Mouse (Mus musculus) forebrain, embryonic 12.5 days (tissue): ENCODE measurements around the gene Tut4. TPM values are rescaled to one million over a fixed set of nuclear protein-coding genes. Genes with fewer than 3 reads are reported as not detected.

Experiments used
- ATAC-seq: fragments of 200-750 bp; cut with Nextera tagmentation; 2 replicates; pipeline ENCODE4 v1.8.0; 2017; ENCODE audit warnings: moderate TSS enrichment; ENCODE audit not compliant: low FRiP score
- H3K27ac ChIP-seq: fragments of 300-500 bp; sonication (generic); 2 replicates; pipeline ENCODE4 v1.5.1; 2016; ENCODE audit warnings: mild to moderate bottlenecking
- H3K27me3 ChIP-seq: fragments of 300-500 bp; sonication (generic); 2 replicates; pipeline ENCODE4 v1.6.1; 2016; ENCODE audit warnings: mild to moderate bottlenecking
- H3K36me3 ChIP-seq: fragments of 300-500 bp; sonication (generic); replicated peaks from 2 replicates; pipeline ENCODE4 v1.6.1; 2016; ENCODE audit warnings: mild to moderate bottlenecking
- H3K4me1 ChIP-seq: fragments of 300-500 bp; sonication (generic); 2 replicates; pipeline ENCODE4 v1.6.1; 2016
- H3K4me2 ChIP-seq: fragments of 300-500 bp; sonication (generic); 2 replicates; pipeline ENCODE4 v1.6.1; 2016; ENCODE audit warnings: mild to moderate bottlenecking, moderate library complexity
- H3K4me3 ChIP-seq: fragments of 300-500 bp; sonication (generic); replicated peaks from 2 replicates; pipeline ENCODE4 v1.5.1; 2016; ENCODE audit warnings: mild to moderate bottlenecking
- H3K9ac ChIP-seq: fragments of 300-500 bp; sonication (generic); 2 replicates; pipeline ENCODE4 v1.6.1; 2016; ENCODE audit warnings: mild to moderate bottlenecking
- H3K9me3 ChIP-seq: fragments of 300-500 bp; sonication (generic); 2 replicates; pipeline ENCODE4 v1.6.1; 2016
- WGBS: fragments of 180-500 bp; shearing (Covaris S2); methylation state at CpG from one replicate; pipeline ENCODE4 v1.1.7; 2016; 5-methylcytosine and 5-hydroxymethylcytosine counted together
- polyA plus RNA-seq: library from polyadenylated mRNA; unstranded; fragments of >200 nt; fragmentation: Nextera tagmentation; extraction: Ambion mirVana; gene quantifications from 2 replicates; pipeline ENCODE4 v1.2.1, GENCODE M21; 2016

The Tut4 gene
- polyA plus RNA-seq: 94.9 and 118 TPM in 2 replicates

GRCm38 (mm10) chr4:108459231-108460155, at the start of gene Tut4:
Gene Tut4 (plus strand): TSS chr4:108459426.
- WGBS: under 1% methylated on average over 76 of the region's 97 CpGs

GRCm38 (mm10) chr4:108424587-108424986, 34.6 kb upstream of the Tut4 start:
- H3K9ac ChIP-seq: no peak overlapping the region
- WGBS: 87% methylated on average over 2 of the region's 2 CpGs
- no peaks in the 10 kb centered on the region for H3K36me3 ChIP-seq
- no peak overlapping the region for H3K4me3 ChIP-seq
- H3K4me1 ChIP-seq: no peaks in the 10 kb centered on the region
- H3K27ac ChIP-seq: no peak overlapping the region
- no peaks in the 10 kb centered on the region for H3K9me3 ChIP-seq
- ATAC-seq: no peak
- no peak overlapping the region for H3K4me2 ChIP-seq
- no peaks in the 10 kb centered on the region for H3K27me3 ChIP-seq

More at GRCm38 (mm10) chr4:108459231-108460155, at the start of gene Tut4:
- peak; percentile 93 for ATAC-seq
- no peaks in the 10 kb centered on the region for H3K27me3 ChIP-seq
- no peaks in the 10 kb centered on the region for H3K9me3 ChIP-seq
- H3K27ac ChIP-seq: peak within 1 kb of the TSS; percentile 99
- H3K36me3 ChIP-seq: peaks cover 6% of the 10 kb centered on the region
- H3K4me3 ChIP-seq: peak within 1 kb of the TSS; percentile 99
- H3K4me1 ChIP-seq: peaks cover 14% of the 10 kb centered on the region
- peak within 1 kb of the TSS; percentile 83 for H3K4me2 ChIP-seq
- peak within 1 kb of the TSS; percentile 98 for H3K9ac ChIP-seq

- Histone ChIP-seq H3K9me3 (no peaks in the 10 kb centered on the region), H3K4me2 (no peak overlapping the region), H3K36me3 (no peaks in the 10 kb centered on the region), H3K27ac (0 out of 2 replicates have a peak overlapping the region, but pooled peaks have one; percentile 19), H3K27me3 (no peaks in the 10 kb centered on the region), H3K9ac (no peak overlapping the region), H3K4me1 (peaks cover 24% of the 10 kb centered on the region), H3K4me3 (no peak overlapping the region)
- ATAC-seq: no peak
- WGBS: 83% methylated on average over 11 of the region's 11 CpGs
These were observed 31.4 kb upstream of the Tut4 start for GRCm38 (mm10) chr4:108427719-108428340.

GRCm38 (mm10) chr4:108428341-108428721, 30.9 kb upstream of the Tut4 start:
- ATAC-seq: no peak
- 91% methylated on average over 6 of the region's 6 CpGs for WGBS
- Histone ChIP-seq H3K4me3 (no peak overlapping the region), H3K36me3 (no peaks in the 10 kb centered on the region), H3K27me3 (no peaks in the 10 kb centered on the region), H3K4me2 (no peak overlapping the region), H3K27ac (no peak overlapping the region), H3K4me1 (peaks cover 27% of the 10 kb centered on the region), H3K9ac (no peak overlapping the region), H3K9me3 (no peaks in the 10 kb centered on the region)

- Histone ChIP-seq H3K9ac (0 out of 2 replicates have a peak overlapping the region, but pooled peaks have one; percentile 8), H3K4me2 (peak overlapping the region; percentile 35), H3K4me1 (peaks cover 30% of the 10 kb centered on the region), H3K36me3 (no peaks in the 10 kb centered on the region), H3K9me3 (no peaks in the 10 kb centered on the region), H3K27ac (peak overlapping the region; percentile 92), H3K4me3 (no peak overlapping the region), H3K27me3 (no peaks in the 10 kb centered on the region)
- peak; percentile 95 for ATAC-seq
- WGBS: 15% methylated on average over 4 of the region's 4 CpGs
These were observed 28.3 kb upstream of the Tut4 start for GRCm38 (mm10) chr4:108430656-108431560.

GRCm38 (mm10) chr4:108431561-108431936, 27.7 kb upstream of the Tut4 start:
- H3K27ac ChIP-seq: peak overlapping the region; percentile 92
- H3K27me3 ChIP-seq: no peaks in the 10 kb centered on the region
- 0 out of 2 replicates have a peak overlapping the region, but pooled peaks have one; percentile 8 for H3K9ac ChIP-seq
- WGBS: 13% methylated on average over 2 of the region's 2 CpGs
- H3K4me2 ChIP-seq: peak overlapping the region; percentile 35
- no peaks in the 10 kb centered on the region for H3K36me3 ChIP-seq
- peak; percentile 42 for ATAC-seq
- no peak overlapping the region for H3K4me3 ChIP-seq
- peaks cover 30% of the 10 kb centered on the region for H3K4me1 ChIP-seq
- H3K9me3 ChIP-seq: no peaks in the 10 kb centered on the region

GRCm38 (mm10) chr4:108433341-108433740, 25.9 kb upstream of the Tut4 start:
- Histone ChIP-seq H3K27ac (no peak overlapping the region; the same call in 1 of the 2 replicates), H3K4me1 (peaks cover 30% of the 10 kb centered on the region)
- 17% methylated on average over 6 of the region's 6 CpGs for WGBS

GRCm38 (mm10) chr4:108434221-108434620, 25.0 kb upstream of the Tut4 start:
- Histone ChIP-seq H3K4me1 (peaks cover 30% of the 10 kb centered on the region), H3K9ac (no peak overlapping the region), H3K36me3 (no peaks in the 10 kb centered on the region), H3K9me3 (no peaks in the 10 kb centered on the region), H3K4me3 (no peak overlapping the region), H3K4me2 (no peak overlapping the region), H3K27me3 (no peaks in the 10 kb centered on the region), H3K27ac (no peak overlapping the region)
- 76% methylated on average over 4 of the region's 4 CpGs for WGBS
- ATAC-seq: no peak

More at GRCm38 (mm10) chr4:108433341-108433740, 25.9 kb upstream of the Tut4 start:
- no peaks in the 10 kb centered on the region for H3K36me3 ChIP-seq
- no peak overlapping the region for H3K4me3 ChIP-seq
- no peaks in the 10 kb centered on the region for H3K9me3 ChIP-seq
- no peak overlapping the region for H3K4me2 ChIP-seq
- ATAC-seq: no peak
- H3K9ac ChIP-seq: no peak overlapping the region
- H3K27me3 ChIP-seq: no peaks in the 10 kb centered on the region

GRCm38 (mm10) chr4:108434781-108435180, 24.4 kb upstream of the Tut4 start:
- no peak for ATAC-seq
- Histone ChIP-seq H3K4me2 (no peak overlapping the region), H3K36me3 (no peaks in the 10 kb centered on the region), H3K27ac (no peak overlapping the region), H3K4me1 (peaks cover 30% of the 10 kb centered on the region), H3K9me3 (no peaks in the 10 kb centered on the region), H3K4me3 (no peak overlapping the region), H3K27me3 (no peaks in the 10 kb centered on the region), H3K9ac (no peak overlapping the region)
- WGBS: 96% methylated on average over 3 of the region's 3 CpGs

- 67% methylated on average over 3 of the region's 3 CpGs for WGBS
- Histone ChIP-seq H3K4me2 (no peak overlapping the region), H3K4me1 (peaks cover 28% of the 10 kb centered on the region), H3K27me3 (no peaks in the 10 kb centered on the region), H3K36me3 (no peaks in the 10 kb centered on the region), H3K9me3 (no peaks in the 10 kb centered on the region), H3K9ac (no peak overlapping the region), H3K27ac (no peak overlapping the region), H3K4me3 (no peak overlapping the region)
- no peak for ATAC-seq
These were observed 23.6 kb upstream of the Tut4 start for GRCm38 (mm10) chr4:108435646-108436045.

GRCm38 (mm10) chr4:108436225-108436624, 23.0 kb upstream of the Tut4 start:
- Histone ChIP-seq H3K36me3 (no peaks in the 10 kb centered on the region), H3K9ac (no peak overlapping the region), H3K4me2 (no peak overlapping the region), H3K4me3 (no peak overlapping the region), H3K9me3 (no peaks in the 10 kb centered on the region), H3K27me3 (no peaks in the 10 kb centered on the region), H3K4me1 (peaks cover 22% of the 10 kb centered on the region), H3K27ac (no peak overlapping the region)
- no peak for ATAC-seq
- WGBS: 77% methylated on average over 1 of the region's 1 CpGs
